ENCODE assay signal across 11 mouse cellular contexts in genomic region chr17:36035010-36035638, GRCm38 (mm10). TPM values are rescaled to one million over a fixed set of nuclear protein-coding genes. Genes with fewer than 3 reads are reported as not detected.
DNase-seq lines count a peak whose midpoint lies in the region; TF ChIP-seq lines count a peak whose summit lies in the region.
"Not testable (repeated sequence)": the region's sequence is repeated elsewhere in the genome, so short reads cannot be mapped to it uniquely, and the experiment has no call there.
"Had no signal": no experiment of that assay in that cellular context is flagged by ENCODE, and none has a peak within 500 bp of the region (broad histone marks: within the 10 kb centered on the region; RNA-seq: fewer than 3 reads in every experiment).

No protein-coding gene starts in this region.

- H3K27me3 ChIP-seq in kidney, adult 2 months (replicated peaks; ENCODE audit: control insufficient read depth, insufficient read depth, low read length) = not testable (repeated sequence)

- H3K4me3 ChIP-seq in kidney, adult 2 months (ENCODE audit: insufficient read depth, low read depth, low read length) = not testable (repeated sequence)

- not testable (repeated sequence) for H3K4me1 ChIP-seq in kidney, adult 2 months (ENCODE audit: control insufficient read depth, insufficient read depth, low read length)

- TF ChIP-seq CTCF in kidney, adult 2 months (conservative IDR thresholded peaks at IDR 0.05; ENCODE audit: insufficient read depth, insufficient read length, low read depth, low read length) = peak; percentile 39

- H3K27ac ChIP-seq in kidney, adult 2 months (ENCODE audit: insufficient read depth, low read depth, low read length) = peak overlapping the region; percentile 55; the same call in 1 of the 2 replicates

- intact Hi-C loops in left cerebral cortex, postnatal 4 days (cut with DNase I) = loop anchor here (2.0 kb wide), 1 partner anchor 38 kb away; no protein-coding TSS in a partner anchor

- DNase-seq in ZHBTc4 (ENCODE audit: low read depth, low spot score) = peak; percentile 55
- peak; percentile 61 to 78 for DNase-seq in cerebellum, postnatal 25 days
- peak; percentile 96 for DNase-seq in heart, adult 11 months
- peak; percentile 87 for DNase-seq in kidney, adult 2 months
- DNase-seq in left cerebral cortex, postnatal 4 days = peak; percentile 48
- peak; percentile 63 to 74 for DNase-seq in lung, postnatal 4 days
- peak; percentile 70 to 73 for DNase-seq in right cerebral cortex, adult 2 months (ENCODE audit: low spot score in 2 of 2)
- peak; percentile 72 to 79 for DNase-seq in thymus, postnatal 36 days

- TF ChIP-seq POLR2A in kidney, adult 2 months (IDR thresholded peaks at IDR 0.05; ENCODE audit: low read depth, low read length) = not testable (repeated sequence)

- H3K36me3 ChIP-seq in kidney, adult 2 months (ENCODE audit: control insufficient read depth, insufficient read depth, low read length) = not testable (repeated sequence)

- WGBS in kidney, adult 2 months = 28% methylated on average over 3 of the region's 3 CpGs

RNA-seq across cellular contexts. Expression of gene H2-T23, which starts 2.5 kb away (rescaled TPM):
- 174 and 175 TPM in 2 replicates for polyA plus RNA-seq in kidney, adult 2 months (2012; rRNA removed)
- total RNA-seq in left cerebral cortex, postnatal 4 days (2021) = 1 to 10 TPM; 2.4 to 3.0 TPM

RNA-seq across cellular contexts. Expression of gene H2-T22, which starts 7.4 kb away (rescaled TPM):
- 70.6 and 73.2 TPM in 2 replicates for polyA plus RNA-seq in kidney, adult 2 months (2012; rRNA removed)
- 1 to 10 TPM; 3.5 to 4.1 TPM for total RNA-seq in left cerebral cortex, postnatal 4 days (2021)

RNA-seq across cellular contexts. Expression of gene Gm6034, which starts 7.6 kb away (rescaled TPM):
- polyA plus RNA-seq in kidney, adult 2 months (2012; rRNA removed) = not detected in 2 replicates
- not detected for total RNA-seq in left cerebral cortex, postnatal 4 days (2021)
- polyA plus RNA-seq: heart, embryonic 16.5 days; macrophage; stomach, embryonic 14.5 days had no signal

RNA-seq across cellular contexts. Expression of gene H2-T24, which starts 14.8 kb away (rescaled TPM):
- 3.5 and 5.4 TPM in 2 replicates for polyA plus RNA-seq in kidney, adult 2 months (2012; rRNA removed)
- total RNA-seq in left cerebral cortex, postnatal 4 days (2021) = under 1 TPM; 0.26 to 0.28 TPM

RNA-seq across cellular contexts. Expression of gene Gm11127, which starts 23.0 kb away (rescaled TPM):
- 13.9 and 14.8 TPM in 2 replicates for polyA plus RNA-seq in kidney, adult 2 months (2012; rRNA removed)
- total RNA-seq in left cerebral cortex, postnatal 4 days (2021) = not detected
- polyA plus RNA-seq: stomach, embryonic 14.5 days had no signal
